Mouse (Mus musculus) left cerebral cortex, adult 8-10 months (tissue): ENCODE data around the gene Ccr6. TPM values are rescaled to one million over a fixed set of nuclear protein-coding genes. Genes with fewer than 3 reads are reported as not detected.

Experiments used
- DNase-seq, 2 experiments: peaks; one replicate each; pipeline ENCODE4 v3.0.0; 2022; ENCODE audit warnings: low spot score in 2 of 2
- total RNA-seq, 4 experiments: library from RNA; stranded (reverse); gene quantifications; 2 replicates each; pipeline ENCODE4 v1.2.4; 2022

Ccr6 gene
- total RNA-seq, 4 experiments from 2014 or later, result 0.56 to 0.91 (median 0.76) TPM

DNA sequence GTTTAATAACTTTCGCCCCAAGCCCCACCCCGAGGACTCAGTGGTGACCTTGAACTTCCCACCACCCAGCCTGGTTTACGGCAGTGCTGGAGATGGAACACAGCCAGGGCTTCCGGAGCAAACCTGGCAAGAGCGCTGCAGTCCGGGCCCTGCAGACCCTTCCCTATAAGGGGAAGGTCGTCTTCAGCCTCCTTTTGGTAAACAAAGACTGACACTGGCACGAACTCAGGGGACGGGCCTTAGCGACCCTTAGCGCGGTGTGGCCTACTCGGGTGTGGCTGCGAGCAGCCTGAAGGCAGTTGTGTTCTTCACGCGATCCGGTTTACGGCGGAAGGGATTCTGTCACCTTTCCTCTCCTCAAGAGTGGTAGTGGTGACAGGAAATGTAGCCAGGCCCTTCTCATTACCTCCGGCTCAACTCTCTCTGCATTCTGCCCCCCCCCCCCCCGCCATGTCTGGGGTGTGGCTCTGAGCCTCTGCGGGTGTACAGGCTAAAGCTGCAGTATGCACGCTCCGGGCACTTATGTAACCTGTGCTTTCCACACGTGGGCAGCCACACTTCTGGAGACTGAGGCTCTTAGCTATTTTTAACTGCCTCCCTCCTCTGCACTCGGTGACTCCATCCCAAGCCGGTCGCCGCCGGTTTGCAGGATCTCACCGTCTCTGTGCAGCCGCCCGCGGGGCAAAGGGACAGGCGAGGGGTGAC lies 47.1 kb downstream of the Ccr6 start, which contains the start of gene Mpc1:
Mpc1 (plus strand) TSS at position 84 of the 705 bp plus-strand sequence.
- peak; percentile 52 to 95 for DNase-seq

DNA sequence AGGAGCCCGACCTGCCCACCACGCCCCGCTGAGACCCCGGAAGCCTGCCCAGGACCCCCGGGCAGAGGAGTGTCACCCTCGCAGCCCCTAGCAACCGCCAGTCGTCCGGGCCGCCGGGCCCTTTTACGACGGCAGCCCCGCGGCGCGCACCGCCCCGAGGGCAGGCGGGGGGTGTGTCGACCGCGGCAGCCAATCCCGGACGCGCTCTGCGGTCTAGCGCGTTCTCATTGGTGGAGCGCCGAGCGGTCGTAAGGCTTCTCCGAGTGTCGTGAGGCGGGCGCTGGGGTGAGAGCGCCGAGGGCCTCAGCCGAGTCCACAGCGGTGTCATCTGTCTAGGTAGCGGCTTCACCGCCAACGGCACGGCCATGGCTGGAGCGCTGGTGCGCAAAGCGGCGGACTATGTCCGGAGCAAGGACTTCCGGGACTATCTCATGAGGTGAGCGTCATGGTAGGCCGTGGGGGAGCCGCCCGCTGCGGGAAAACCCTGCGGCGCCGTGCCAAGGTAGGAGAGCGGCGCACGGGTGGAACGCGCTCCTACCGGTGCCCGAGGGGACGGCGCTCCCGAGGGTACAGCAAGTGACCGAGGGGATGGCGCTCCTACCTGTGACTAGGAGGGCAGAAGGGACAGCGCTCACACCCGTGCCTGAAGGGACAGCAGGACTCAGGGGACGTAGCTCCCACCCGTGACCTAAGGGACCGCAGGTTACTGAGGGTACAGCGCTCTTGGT lies 47.8 kb downstream of the Ccr6 start:
- DNase-seq, result peak; percentile 88 to 96

DNA sequence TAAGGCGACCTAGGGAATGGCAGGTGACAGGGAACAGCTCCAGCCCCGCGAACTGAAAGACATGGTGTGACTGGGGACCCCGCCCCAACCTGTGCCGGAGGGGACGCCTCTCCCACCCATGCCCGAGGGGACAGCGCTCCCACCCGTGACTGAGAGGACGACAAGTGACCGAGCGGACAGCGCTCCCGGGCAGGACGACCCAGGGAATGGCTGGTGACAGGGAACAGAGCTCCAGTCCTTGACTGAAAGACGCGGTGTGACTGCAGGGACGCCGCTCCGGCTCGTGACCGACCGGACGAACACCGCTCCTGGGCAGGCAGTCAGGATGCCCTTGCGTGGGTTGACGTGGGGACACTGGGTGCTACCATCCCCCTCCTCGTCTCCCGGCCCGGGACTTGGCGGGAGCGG lies 48.4 kb downstream of the Ccr6 start:
- peak; percentile 31 to 38 for DNase-seq

DNA sequence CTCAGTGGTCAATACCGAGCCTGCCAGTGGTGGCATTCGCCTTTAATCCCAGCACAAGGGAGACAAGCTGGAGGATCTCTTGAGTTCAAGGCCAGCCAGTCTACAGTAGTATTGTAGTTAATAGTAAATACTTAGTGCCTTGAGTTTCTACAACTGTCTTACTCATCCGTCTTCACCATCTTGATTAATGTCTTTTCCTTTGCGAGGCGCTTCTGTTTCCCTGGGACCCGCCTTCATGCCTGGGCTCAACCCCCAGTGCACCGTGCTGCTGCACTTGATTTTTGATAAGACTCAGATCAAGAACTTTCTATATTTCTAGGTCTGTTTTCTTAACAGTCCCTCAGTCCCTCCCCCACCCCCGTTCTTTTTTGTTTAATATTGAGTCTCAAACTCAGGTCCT lies 49.2 kb downstream of the Ccr6 start:
- DNase-seq, result no peak

DNA sequence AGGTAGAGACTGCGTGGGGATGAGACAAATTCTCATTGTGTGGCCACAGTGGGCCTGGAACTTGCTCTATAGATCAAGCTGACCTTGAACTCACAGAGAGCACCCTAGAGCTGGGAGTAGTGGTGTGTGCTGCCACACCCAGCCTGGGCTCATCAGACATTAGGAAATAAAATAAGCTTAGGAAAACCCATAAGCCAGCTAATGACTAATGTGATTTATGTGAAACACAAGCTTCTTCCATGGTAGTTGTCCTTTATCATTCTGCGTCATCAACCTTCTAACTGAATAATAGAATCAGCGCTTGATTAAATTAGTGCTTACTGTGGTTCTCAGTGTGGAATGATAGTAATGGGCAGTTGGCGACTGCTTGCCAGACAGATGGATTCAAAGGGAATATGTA lies 51.1 kb downstream of the Ccr6 start:
- no peak for DNase-seq

DNA sequence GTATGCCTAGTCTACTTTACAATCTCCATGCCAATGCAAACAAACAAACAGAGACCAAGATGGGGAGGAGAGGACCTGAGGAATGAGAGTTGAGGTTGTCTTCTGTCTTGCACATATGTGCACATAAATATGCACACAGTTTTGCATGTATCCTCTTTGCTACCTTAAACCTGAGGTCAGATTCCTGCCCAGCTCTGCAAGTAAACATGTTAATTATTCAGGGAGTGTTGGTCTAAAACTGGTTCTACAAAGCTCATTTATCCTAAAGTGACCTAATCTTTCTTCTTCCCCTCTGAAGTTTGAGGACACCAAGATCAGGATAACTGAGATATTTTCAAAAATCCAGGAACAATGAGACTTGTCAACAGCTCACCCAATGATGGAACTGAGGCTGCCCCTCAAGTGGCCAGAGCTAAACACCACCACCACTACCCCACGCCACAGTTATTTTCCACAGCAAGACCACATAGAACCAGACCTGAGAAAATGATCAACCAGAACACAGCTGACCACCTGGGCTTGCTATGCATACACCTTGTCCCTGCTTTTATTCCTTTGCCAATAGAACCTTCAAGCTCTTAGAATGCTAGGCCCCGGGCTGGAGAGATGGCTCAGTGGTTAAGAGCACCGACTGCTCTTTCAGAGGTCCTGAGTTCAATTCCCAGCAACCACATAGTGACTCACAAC lies 54.3 kb downstream of the Ccr6 start:
- no peak for DNase-seq

DNA sequence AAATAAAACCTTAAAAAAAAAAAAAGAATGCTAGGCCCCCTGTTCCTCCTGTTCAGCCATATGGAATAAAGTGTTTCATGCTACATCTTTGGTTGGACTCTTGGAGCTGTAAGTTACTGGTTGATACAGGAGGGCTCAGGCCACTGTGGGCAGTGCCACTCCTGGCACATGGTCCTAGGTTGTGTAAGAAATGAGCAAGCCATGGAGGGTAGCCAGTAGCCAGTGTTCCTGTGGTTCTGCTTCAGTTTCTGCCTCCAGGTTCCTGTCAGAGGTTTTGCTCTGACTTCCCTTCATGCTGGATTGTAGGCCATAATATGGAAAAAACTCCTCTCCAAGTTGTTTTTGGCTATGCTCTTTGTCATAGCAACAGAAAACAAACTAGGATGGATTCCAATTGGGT lies 54.9 kb downstream of the Ccr6 start:
- no peak for DNase-seq

DNA sequence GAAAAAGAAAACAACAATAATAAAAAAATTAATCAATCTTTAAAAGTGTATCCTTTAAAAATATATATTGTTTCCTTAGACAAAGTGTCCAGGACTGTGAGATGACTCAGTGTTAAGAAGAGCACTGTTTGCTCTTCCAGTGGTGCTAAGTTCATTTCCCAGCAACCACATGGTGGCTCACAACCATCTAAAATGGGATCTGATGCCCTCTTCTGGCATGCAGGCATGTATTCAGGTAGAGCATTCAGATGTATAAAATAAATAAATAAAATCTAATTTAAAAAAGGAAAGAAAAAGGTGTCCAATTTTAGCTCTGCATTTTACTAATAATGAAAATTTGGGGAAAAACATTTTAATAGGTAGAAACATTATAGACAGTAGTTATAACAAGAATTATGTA lies 60.0 kb downstream of the Ccr6 start:
- DNase-seq, result no peak

DNA sequence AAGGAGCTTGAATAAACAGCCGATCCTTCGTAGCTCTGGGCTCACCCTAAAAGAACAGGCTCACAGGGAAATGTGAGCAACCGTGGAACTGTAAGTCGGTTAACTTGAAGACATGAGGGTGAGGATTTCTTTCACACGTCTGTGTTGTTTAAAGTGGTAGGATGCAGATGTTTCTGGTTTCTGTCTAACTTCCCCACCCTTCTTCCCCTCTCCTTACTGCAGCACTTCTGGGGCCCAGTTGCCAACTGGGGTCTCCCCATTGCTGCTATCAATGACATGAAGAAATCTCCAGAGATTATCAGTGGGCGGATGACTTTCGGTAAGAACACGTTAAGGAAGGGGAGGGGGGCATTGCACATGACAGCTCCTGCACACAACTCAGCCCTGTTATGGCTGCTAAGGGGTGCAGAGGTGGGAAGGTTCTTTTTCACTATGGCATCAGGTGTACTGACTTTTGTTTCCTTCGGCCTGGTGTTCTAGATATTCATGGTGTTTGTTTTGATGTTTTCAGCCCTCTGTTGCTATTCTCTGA lies 60.5 kb downstream of the Ccr6 start:
- DNase-seq, result no peak

DNA sequence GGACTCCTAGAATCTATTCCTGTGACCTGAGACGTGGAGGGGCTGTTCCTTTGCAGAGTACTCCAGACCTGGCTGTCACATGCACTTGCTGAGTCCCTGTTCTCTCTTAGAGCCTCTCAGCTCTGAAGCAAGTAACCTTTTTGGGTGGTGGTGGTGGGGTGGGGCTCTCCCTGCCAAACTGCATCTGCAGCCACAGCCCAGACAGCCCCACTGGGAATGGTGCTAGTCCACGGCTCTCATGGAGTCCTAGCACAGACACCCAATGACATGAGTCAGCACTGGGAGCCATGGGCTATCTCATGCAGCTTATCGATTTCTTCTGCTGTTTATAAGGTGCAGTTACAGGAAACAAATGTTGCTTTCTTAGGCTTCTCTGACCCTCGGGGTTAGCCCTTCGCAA lies 61.9 kb downstream of the Ccr6 start:
- DNase-seq, result no peak

DNA sequence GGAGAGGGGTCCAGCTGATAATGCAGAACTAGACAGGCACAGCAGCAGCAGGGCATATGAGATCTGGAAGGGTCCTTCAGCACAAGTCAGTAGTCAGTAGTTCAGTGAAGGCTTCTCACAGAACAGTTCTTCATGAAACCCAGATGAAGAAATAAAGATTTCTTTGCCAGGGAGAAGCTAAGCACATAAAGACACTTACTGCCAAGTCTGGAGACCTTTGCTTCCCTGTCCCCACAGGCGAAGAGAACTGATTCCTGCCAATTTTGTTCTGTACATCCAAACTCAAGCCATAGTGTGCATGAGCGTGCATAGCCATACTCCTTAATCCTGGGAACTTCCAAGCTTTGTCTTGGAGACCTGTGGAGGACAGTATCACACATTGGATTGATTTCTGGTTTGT lies 62.4 kb downstream of the Ccr6 start:
- DNase-seq, result no peak

DNA sequence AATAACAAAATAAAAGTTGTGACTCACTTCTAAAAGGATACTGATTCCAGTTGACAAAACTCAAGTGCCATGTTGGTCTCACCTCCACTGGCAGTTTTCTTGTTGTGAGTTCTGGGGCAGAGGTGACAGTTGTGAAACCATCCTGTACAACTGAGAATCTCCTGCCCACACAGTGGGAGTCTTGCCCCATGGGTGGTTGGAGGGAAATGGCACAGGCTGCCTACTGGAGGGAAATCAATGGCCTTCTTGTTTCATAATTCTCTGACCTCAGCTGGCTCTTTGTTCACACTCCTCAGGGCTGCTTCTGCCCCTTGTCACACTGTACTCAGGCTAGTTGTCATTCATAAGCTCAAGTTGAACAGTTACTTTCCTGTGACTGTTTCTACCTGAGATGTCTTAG lies 63.7 kb downstream of the Ccr6 start:
- DNase-seq, result peak in 1 of 2 experiments; percentile 32

DNA sequence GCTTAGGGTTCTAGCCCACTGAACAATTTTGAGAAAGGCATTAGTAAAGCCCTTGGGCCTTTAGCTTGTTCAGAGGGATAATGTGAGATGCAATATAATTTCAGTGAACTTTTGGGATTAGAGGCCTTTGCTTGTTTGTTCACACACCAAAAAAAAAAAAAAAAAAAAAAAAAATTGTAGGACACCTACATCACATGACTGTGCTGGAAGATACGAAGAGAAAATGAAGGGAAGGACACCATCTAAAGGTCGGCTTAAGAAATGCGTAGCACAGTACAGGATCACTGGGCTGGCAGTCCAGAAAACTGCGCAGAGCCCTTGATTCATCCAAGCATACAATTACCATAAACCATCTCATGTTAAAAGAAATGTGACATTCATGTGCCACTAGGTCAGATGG lies 65.7 kb downstream of the Ccr6 start:
- no peak for DNase-seq

DNA sequence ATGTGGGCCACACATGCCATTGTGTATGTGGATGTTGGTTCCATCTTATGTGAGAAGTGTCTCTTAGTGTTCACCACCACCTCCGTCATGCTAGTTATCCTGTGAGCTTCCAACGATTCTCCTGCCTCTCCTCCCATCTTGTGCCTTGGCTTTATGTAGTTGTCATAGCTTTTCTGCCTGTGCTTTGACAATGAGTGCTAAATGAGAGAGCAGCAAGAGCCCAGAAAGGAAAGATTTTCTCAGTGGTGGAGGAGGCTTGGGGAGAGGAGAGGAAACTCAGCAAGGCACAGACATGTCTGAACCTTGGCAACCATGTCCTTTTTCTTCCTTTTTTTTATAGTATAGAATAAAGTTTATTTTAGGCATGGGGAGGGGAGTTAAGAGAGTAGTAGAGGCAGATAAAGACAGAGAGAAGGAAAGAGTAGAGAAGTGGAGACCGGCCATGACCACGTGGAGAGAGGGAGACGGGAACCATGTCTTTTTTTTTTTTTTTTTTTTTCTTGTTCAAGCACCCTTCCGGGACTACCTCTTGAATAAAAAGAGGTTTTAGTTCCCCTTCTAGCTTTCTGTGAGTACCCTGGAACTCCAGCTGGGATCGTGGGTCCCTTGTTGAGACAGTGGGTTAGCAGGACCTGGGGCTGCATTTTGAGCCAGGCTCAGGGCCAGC lies 67.1 kb downstream of the Ccr6 start:
- no peak for DNase-seq

DNA sequence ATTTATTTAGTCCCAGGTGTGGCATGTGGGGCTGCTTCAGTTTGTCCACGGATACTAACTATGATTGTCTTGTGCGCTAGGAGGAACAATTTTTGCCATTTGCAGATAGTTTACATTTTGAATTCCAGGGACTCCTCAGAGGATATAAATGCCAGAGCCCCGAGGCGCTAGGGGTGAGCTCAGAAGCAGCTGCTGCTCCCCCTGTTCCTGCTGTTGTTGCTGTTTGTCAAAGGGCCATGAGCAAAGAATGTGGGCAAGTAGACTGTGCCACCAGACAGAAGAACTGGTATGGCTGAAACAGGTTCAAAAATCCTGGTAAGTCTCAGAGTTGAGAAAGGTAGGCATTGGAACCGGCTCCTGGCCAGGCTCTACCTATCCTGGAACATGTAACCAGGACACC lies 67.8 kb downstream of the Ccr6 start:
- DNase-seq, result no peak

DNA sequence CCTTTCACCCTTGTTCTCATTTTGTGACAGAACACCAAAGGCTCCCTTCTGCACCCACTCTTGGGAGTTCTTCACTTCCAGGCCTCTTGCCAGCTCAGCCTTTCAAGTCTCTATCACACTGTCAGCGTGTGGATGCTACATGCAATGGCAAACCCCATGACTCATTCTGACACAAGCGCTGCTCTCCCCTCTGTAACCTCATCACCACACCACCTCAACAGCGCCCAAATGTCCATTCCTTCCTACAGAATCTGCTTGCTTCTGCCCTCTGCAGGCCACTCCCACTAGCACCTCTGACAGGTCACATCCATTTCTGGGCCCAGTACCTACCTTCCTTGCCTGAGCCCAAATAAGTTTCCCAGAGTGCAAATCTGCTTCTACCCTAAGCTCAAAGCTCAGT lies 70.0 kb downstream of the Ccr6 start:
- DNase-seq, result no peak

Other genes starting within 250 kb of the Ccr6 start
- gene Gm49673, start 88.3 kb upstream of the Ccr6 start, total RNA-seq, result 1 to 10 TPM in 1 of 4 experiments, under 1 TPM in 1, not detected in 2; 0.28 to 1.0 TPM
- 1 to 10 TPM; 4.0 to 9.4 (median 7.5) TPM for gene Rnaset2a, start 87.9 kb upstream of the Ccr6 start, total RNA-seq
- gene Fgfr1op, start 70.5 kb upstream of the Ccr6 start, total RNA-seq, result 10 to 100 TPM; 15.9 to 21.0 (median 19.5) TPM
- gene Mpc1, start 46.9 kb downstream of the Ccr6 start, total RNA-seq, result 100 to 1,000 TPM; 161 to 190 (median 175) TPM
- 10 to 100 TPM; 56.4 to 58.4 (median 57.0) TPM for gene Sft2d1, start 75.1 kb downstream of the Ccr6 start, total RNA-seq
- 10 to 100 TPM; 26.4 to 28.5 (median 27.1) TPM for gene Prr18, start 101.4 kb downstream of the Ccr6 start, total RNA-seq
- 1 to 10 TPM in 2 of 4 experiments, under 1 TPM in 2; 0.44 to 1.3 (median 0.87) TPM for gene T2, start 119.9 kb downstream of the Ccr6 start, total RNA-seq
- gene T, start 198.4 kb downstream of the Ccr6 start, total RNA-seq, result not detected